Mouse (Mus musculus) urinary bladder, postnatal 10 days (tissue): ENCODE measurements at regions not wholly inside any gene's neighbourhood (a gene's known extent, or its start where the extent isn't known, plus 50 kb on each side); places are given as distances from the start of the nearest gene placed in this dataset.

Source experiments
- DNase-seq: peaks from one replicate; pipeline ENCODE4 v3.0.0; 2022; ENCODE audit warnings: low spot score

DNA sequence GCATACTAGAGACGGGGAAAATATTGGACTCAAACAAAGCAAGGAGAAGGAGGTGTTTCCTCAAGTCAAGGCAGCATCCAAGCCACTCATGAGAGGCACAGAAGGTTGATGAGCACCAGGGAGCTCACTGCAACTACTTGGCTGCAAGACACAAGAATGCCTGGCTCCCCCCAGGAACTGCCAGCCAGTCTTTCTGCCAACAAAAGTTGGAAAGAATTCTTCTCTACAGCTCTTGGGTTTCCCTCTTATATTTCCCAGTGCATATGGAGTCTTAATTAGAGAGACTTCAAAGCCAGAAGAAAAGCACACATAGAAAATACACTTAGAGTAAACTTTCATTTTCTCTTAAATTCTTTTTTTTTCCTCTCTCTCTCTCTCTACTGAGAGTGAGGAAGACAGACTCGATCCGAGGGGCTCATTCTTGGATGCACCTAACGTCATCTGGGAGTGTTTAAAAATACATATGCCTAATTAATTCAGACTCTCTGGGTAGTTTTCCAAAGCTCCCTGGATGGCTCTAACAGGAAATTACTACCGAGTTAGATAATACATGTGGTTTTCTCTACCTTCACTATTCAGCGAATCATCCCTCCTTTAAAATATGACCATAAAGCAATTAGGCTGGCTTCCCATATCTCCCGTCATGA is 222.7 kb downstream of the Fam84b start:
- no peak for DNase-seq

GRCm38 (mm10) chr15:60618801-60619200 is 234.8 kb downstream of the Fam84b start:
- DNase-seq = no peak

DNA sequence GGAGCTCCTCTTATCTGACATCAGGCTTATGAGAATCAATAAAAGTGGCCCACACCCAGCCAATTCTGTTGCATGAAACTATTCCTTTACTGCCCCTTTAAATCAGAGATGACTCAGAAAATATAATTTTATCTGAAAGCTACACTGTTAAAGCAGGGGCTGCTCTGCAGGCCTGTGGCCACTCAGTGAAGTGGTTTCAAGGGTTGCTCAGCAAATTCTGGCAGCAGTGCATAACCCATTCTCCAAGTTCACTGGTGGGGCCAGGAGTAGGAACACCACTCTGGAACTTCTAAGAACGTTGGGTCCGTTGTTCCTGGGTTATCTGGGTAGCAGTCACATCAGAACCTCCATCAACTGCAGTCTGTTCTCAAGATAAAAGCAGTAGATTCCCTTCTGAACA is 236.2 kb downstream of the Fam84b start:
- DNase-seq = no peak

DNA sequence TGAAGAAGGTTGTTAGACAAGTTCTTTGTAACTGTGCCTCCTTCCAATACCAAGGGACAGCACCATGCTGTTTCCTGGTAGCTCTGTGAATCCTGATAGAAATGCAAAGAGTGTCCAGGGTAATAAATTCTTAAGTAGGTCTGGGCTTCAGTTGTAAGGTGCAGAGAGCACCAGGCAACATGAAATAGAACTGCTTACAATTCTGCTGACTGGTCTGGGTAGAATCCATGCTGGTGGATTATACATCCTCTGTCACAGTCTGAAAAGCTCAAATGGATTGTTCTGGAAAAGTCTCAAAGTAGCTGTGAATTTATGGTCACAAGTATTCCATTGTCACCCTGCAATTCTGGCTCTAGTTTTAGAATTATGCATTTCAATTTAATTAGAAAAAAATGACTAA is 251.7 kb downstream of the Fam84b start:
- DNase-seq = no peak

DNA sequence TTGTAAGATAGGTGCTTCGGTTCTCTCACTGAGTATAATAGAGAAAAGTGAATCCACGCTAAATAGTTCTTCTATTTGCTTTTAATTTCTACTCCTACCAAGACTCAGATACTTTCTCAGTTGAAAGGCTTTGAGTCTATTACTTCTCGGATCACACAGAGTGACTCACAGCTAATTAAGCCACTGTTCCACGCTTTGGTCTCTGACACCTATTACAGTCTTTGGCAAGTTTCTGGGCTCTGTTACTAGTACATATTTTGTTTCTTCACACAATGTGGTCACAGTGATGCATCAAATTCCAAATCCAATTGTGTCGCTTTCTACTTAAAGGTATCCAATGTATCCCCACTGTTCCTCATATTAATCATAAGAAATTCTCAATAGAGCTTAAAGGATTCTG is 276.5 kb downstream of the Fam84b start:
- DNase-seq = no peak

DNA sequence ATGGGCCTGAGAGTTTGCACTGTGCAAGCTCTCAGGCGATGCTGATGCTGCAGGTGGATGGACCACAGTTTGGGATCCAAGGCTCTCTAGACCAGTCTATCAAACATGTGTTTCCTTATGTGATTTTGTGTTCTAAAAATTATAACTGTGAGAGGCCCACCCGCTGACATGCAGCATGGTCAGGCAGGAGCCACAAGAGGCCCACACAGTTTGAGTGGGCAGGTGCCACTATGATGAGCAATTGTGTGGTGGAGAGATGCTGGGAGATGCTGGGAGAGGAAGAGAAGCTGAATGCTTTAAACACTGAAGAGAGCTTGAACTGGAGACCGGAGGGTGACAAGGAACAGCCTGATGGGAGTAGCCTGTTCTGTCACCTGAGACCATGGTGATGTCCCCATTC is 287.3 kb downstream of the Fam84b start:
- DNase-seq = no peak

GRCm38 (mm10) chr15:60565017-60565416 is 288.6 kb downstream of the Fam84b start:
- no peak for DNase-seq

DNA sequence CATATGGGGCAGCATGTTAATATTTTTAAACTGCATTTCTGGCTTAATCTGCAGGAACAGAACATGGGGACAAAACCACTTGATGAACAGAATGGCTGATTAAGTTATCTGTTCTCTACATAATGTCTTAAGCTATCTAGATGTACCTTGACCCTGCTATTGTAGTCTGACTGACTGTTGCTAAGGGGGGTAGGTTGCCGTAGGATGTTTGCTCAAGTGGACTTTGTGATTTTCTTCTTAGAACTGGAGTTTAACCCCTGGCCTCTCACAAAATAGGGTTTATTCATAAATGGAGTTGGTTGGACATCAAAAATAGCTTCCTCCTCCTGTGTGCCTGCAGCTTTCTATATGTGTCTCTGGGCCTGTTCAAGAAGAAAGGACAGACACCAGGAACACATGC is 292.9 kb downstream of the Fam84b start:
- no peak for DNase-seq

DNA sequence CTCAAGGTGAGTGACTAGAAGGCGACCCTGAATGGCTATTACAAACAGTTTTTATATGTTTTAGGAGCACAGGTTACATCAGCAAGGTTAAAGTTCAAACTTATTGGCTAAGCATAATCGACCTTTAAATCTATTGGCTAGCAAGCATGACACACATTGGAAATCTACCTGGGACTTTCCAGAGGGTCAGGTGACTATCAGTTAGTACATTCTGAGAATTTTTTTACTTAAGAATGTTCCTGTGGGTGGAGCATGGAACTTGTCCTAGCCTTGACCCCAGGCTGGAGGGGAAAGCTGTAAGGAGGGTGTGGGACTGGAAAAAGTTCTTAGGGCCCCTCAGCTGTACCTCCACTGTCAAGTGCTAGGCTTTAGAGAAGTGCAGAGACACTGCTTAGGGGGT is 297.9 kb downstream of the Fam84b start:
- no peak for DNase-seq

DNA sequence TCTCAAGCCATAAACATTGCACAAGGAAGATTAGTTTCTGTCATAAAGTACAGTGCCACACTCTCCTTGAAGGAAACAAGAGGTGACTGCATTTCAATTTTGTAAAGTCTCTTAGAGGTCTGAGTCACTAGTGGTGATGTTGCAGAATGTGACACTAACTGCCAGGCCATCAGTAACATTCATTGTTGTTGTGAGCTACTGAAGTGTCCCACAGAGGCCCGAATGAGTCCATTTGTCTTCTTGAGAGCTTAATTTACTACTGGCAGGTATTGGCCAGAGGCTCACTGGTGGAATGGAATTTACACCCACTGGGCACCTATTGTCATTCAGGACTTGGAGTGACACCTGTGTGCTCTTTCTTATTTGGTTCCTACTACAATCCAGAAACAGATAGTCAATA is 299.0 kb downstream of the Fam84b start:
- no peak for DNase-seq

GRCm38 (mm10) chr15:60548045-60548444 is 305.5 kb downstream of the Fam84b start:
- DNase-seq = no peak

- DNase-seq = no peak
These were observed 316.4 kb downstream of the Fam84b start for GRCm38 (mm10) chr15:60537191-60537590.

GRCm38 (mm10) chr15:60534701-60535100 is 318.9 kb downstream of the Fam84b start:
- no peak for DNase-seq

DNA sequence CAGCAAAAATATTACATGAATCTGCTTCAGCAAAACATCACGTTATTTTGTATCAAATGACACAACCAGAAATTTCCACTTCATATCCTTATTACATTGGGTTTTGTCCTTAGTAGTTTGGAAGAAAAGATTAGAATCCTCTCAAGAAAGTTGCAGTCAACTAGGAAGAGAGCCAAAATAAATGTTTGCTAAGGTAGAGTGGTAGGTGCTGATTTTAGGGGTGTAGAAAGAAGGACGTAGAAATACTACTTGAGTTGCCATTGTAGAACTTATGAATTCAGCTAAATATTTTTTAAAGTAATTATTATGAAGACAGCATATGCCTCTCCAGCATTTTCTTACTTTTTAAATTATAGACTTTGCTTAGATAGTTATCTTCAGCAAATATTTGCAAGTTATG is 336.8 kb downstream of the Fam84b start:
- no peak for DNase-seq

DNA sequence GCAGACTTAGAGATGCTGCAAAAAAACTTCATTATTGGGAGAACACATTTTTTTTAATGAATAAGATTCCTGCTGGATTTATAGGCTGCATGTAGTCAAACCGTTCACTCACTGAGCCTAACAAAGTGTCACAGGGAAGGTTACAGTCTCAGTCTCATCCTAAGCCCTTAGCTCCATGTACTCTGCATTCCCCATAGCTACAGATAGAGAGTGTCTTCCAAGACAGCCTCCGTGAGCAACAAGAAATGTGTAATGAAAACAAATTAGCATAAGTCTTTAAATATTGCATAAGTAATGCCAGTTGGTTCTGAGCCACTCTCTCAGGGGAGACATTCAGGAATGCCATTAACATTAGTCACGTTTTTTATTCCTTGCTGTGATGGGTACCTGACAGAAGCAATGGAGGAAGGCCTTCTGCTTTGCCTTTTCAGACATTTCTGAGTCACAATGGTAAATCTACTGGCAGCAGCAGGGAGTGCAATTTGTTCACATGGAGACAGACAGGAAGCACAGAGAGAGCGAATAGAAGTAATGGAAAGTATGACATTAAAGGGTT is 376.7 kb downstream of the Fam84b start:
- DNase-seq = no peak

DNA sequence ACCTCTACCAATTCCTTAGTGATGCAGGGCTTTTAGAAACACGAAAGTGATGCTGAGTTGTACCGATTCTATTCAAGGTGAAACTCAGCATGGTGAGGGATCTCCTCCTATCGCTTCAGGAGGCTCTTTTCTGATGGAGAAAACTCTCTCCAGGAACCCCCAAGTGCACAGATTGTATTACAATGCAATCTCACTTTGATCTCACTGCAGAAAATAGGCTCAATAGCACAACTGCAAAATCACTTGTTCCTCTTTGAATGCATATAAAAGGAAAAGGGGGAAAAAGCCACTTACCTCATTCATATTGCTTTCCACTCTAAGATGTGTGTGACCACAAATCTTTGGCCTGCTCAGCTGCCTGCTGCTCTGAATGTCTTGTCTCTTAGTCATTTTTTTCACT is 378.5 kb downstream of the Fam84b start:
- no peak for DNase-seq

GRCm38 (mm10) chr15:60431916-60432315 is 415.5 kb upstream of the 4933412E24Rik start:
- DNase-seq = no peak

GRCm38 (mm10) chr15:60419081-60419480 is 402.7 kb upstream of the 4933412E24Rik start:
- DNase-seq = no peak

- DNase-seq = no peak
These were observed 375.9 kb upstream of the 4933412E24Rik start for GRCm38 (mm10) chr15:60392267-60392666.

DNA sequence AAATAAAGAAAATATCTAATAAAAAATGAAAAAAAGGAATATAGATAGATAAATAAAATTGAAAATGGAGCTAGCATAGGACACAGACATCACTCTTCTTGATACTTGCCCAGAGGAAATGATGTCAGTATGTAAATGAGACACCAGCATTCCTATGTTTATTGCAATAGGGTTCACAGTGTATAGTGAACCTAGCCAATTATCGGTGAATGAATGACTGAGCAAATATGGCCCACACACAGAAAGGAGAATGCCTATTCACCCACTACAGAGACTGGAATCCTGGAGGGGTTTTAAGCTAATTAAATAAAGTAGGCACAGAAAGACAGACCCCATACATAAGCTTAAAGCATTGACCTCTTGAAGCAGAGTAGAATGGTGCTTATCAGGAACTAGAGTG is 373.9 kb upstream of the 4933412E24Rik start:
- no peak for DNase-seq

GRCm38 (mm10) chr15:60387962-60388361 is 371.5 kb upstream of the 4933412E24Rik start:
- DNase-seq = no peak
